Mouse (Mus musculus) heart, postnatal 0 days (tissue): ENCODE measurements around the gene Nedd4. TPM values are rescaled to one million over a fixed set of nuclear protein-coding genes. Genes with fewer than 3 reads are reported as not detected.
"Not testable (repeated sequence)": the region's sequence is repeated elsewhere in the genome, so short reads cannot be mapped to it uniquely, and the experiment has no call there.

ENCODE experiments used
- ATAC-seq: fragments of 200-750 bp; cut with Nextera tagmentation; 2 replicates; pipeline ENCODE4 v1.8.0; 2017; ENCODE audit warnings: low read depth, moderate number of reproducible peaks, moderate library complexity; ENCODE audit not compliant: insufficient read depth
- DNase-seq: peaks from one replicate; pipeline ENCODE4 v3.0.0-alpha.2; 2016; ENCODE audit warnings: low spot score
- H3K27ac ChIP-seq: fragments of 300-500 bp; sonication (generic); 2 replicates; pipeline ENCODE4 v1.5.1; 2014; ENCODE audit warnings: low read depth, mild to moderate bottlenecking
- H3K27me3 ChIP-seq: fragments of 300-500 bp; sonication (generic); 2 replicates; pipeline ENCODE4 v1.6.1; 2014; ENCODE audit warnings: low read length, mixed read lengths; ENCODE audit not compliant: control insufficient read depth, insufficient read depth
- H3K36me3 ChIP-seq: fragments of 300-500 bp; sonication (generic); replicated peaks from 2 replicates; pipeline ENCODE4 v1.6.1; 2014; ENCODE audit warnings: low read length, mixed read lengths; ENCODE audit not compliant: control insufficient read depth, insufficient read depth
- H3K4me1 ChIP-seq: fragments of 300-500 bp; sonication (generic); 2 replicates; pipeline ENCODE4 v1.6.1; 2014; ENCODE audit warnings: antibody characterized with exemption; ENCODE audit not compliant: control insufficient read depth, insufficient read depth
- H3K4me2 ChIP-seq: fragments of 300-500 bp; sonication (generic); 2 replicates; pipeline ENCODE4 v1.6.1; 2014; ENCODE audit warnings: low read depth, mild to moderate bottlenecking, low read length, moderate library complexity
- H3K4me3 ChIP-seq: fragments of 300-500 bp; sonication (generic); 2 replicates; pipeline ENCODE4 v1.5.1; 2014; ENCODE audit warnings: low read depth, low read length
- H3K9ac ChIP-seq: fragments of 300-500 bp; sonication (generic); replicated peaks from 2 replicates; pipeline ENCODE4 v1.6.1; 2014; ENCODE audit warnings: low read depth, low read length, mixed read lengths
- H3K9me3 ChIP-seq: fragments of 300-500 bp; sonication (generic); replicated peaks from 2 replicates; pipeline ENCODE4 v1.6.1; 2016; ENCODE audit warnings: low read length; ENCODE audit not compliant: control insufficient read depth
- CTCF ChIP-seq: IDR thresholded peaks from 2 replicates; pipeline ENCODE4 v1.5.1; 2016; ENCODE audit warnings: antibody characterized with exemption, control low read depth, low read depth
- EP300 ChIP-seq: IDR thresholded peaks from 2 replicates; pipeline ENCODE4 v1.6.1; 2016; ENCODE audit warnings: antibody characterized with exemption, low read depth
- WGBS: fragments of 180-500 bp; shearing (Covaris S2); extraction: QIAGEN DNeasy Blood & Tissue Kit; methylation state at CpG from one replicate; pipeline ENCODE4 v1.1.7; 2014; 5-methylcytosine and 5-hydroxymethylcytosine counted together
- polyA plus RNA-seq: library from polyadenylated mRNA; unstranded; fragments of >200 nt; fragmentation: Nextera tagmentation; extraction: Ambion mirVana; gene quantifications from 2 replicates; pipeline ENCODE4 v1.2.1, GENCODE M21; 2015
- total RNA-seq: library from RNA; depleted of rRNA; stranded (reverse); fragments of >200 nt; gene quantifications from 2 replicates; pipeline ENCODE4 v1.2.3, GENCODE M21; 2014; ENCODE audit warnings: low replicate concordance

Nedd4 gene
- total and polyA plus RNA-seq, 2 experiments from 2014 or later: 303 to 444 TPM

- Histone ChIP-seq H3K4me1 (peaks cover 24% of the 10 kb centered on the region), H3K9me3 (no peaks in the 10 kb centered on the region), H3K27ac (peak overlapping the region; percentile 99), H3K36me3 (no peaks in the 10 kb centered on the region), H3K9ac (peak overlapping the region; percentile 53), H3K4me2 (peak overlapping the region; percentile 57), H3K4me3 (peak overlapping the region; percentile 36), H3K27me3 (no peaks in the 10 kb centered on the region)
- TF ChIP-seq EP300: no peak
- peak; percentile 47 for ATAC-seq
- no peak for DNase-seq
- 40% methylated on average over 9 of the region's 9 CpGs for WGBS
Measured at GRCm38 (mm10) chr9:72638951-72639842, 22.9 kb upstream of the Nedd4 start.

GRCm38 (mm10) chr9:72639843-72640621, 22.1 kb upstream of the Nedd4 start:
- TF ChIP-seq EP300 (peak; percentile 80), CTCF (no peak)
- Histone ChIP-seq H3K4me1 (peaks cover 24% of the 10 kb centered on the region), H3K27me3 (no peaks in the 10 kb centered on the region), H3K9me3 (no peaks in the 10 kb centered on the region), H3K4me3 (peak overlapping the region; percentile 36), H3K36me3 (no peaks in the 10 kb centered on the region), H3K27ac (peak overlapping the region; percentile 99), H3K9ac (peak overlapping the region; percentile 53), H3K4me2 (peak overlapping the region; percentile 57)
- ATAC-seq (peak; percentile 93), DNase-seq (peak; percentile 96)
- WGBS: 1% methylated on average over 27 of the region's 27 CpGs

- no peaks in the 10 kb centered on the region for H3K36me3 ChIP-seq
- DNase-seq (no peak), ATAC-seq (peak; percentile 9; the same call in 1 of the 2 replicates)
- no peak overlapping the region for H3K4me3 ChIP-seq
- H3K27ac ChIP-seq: peak overlapping the region; percentile 99
- H3K4me1 ChIP-seq: peaks cover 24% of the 10 kb centered on the region
- no peaks in the 10 kb centered on the region for H3K9me3 ChIP-seq
- H3K27me3 ChIP-seq: no peaks in the 10 kb centered on the region
- 13% methylated on average over 7 of the region's 7 CpGs for WGBS
- TF ChIP-seq EP300 (no peak), CTCF (no peak)
- peak overlapping the region; percentile 57 for H3K4me2 ChIP-seq
- H3K9ac ChIP-seq: peak overlapping the region; percentile 46
Measured at GRCm38 (mm10) chr9:72640642-72641041, 21.5 kb upstream of the Nedd4 start.

- Histone ChIP-seq H3K4me2 (peak overlapping the region; percentile 57), H3K9me3 (no peaks in the 10 kb centered on the region), H3K27ac (peak overlapping the region; percentile 99), H3K27me3 (no peaks in the 10 kb centered on the region), H3K4me1 (peaks cover 24% of the 10 kb centered on the region), H3K9ac (peak overlapping the region; percentile 46), H3K4me3 (no peak overlapping the region), H3K36me3 (no peaks in the 10 kb centered on the region)
- WGBS: 40% methylated on average over 6 of the region's 6 CpGs
- DNase-seq: peak; percentile 65
- ATAC-seq: peak; percentile 24
- TF ChIP-seq CTCF (no peak), EP300 (peak; percentile 48; the same call in 1 of the 2 replicates)
Measured at GRCm38 (mm10) chr9:72641093-72641680, 21.0 kb upstream of the Nedd4 start.

- DNase-seq, ATAC-seq, H3K4me2 ChIP-seq, H3K9ac ChIP-seq, H3K36me3 ChIP-seq, H3K9me3 ChIP-seq, H3K27me3 ChIP-seq, H3K4me3 ChIP-seq: not testable (repeated sequence)
- Histone ChIP-seq H3K27ac (peak overlapping the region; percentile 78), H3K4me1 (peaks cover 24% of the 10 kb centered on the region)
- 90% methylated on average over 4 of the region's 4 CpGs for WGBS
Measured at GRCm38 (mm10) chr9:72642756-72643447, 19.2 kb upstream of the Nedd4 start.
